Mouse (Mus musculus): ENCODE data around the gene Hoxd11. TPM values are rescaled to one million over a fixed set of nuclear protein-coding genes. Genes with fewer than 3 reads are reported as not detected.

Gene Hoxd11
- polyA plus RNA-seq, 1 experiment, result not detected

- Histone ChIP-seq H3K9ac (ENCODE audit: low read depth, poor library complexity, severe bottlenecking) (peak within 1 kb of the TSS; percentile 22; the same call in 1 of the 2 replicates), H3K36me3 (ENCODE audit: control insufficient read depth, insufficient read depth, low read length, poor library complexity, severe bottlenecking) (no peaks in the 10 kb centered on the region), H3K4me3 (ENCODE audit: low read depth, low read length) (peak within 1 kb of the TSS; percentile 52), H3K27ac (ENCODE audit: insufficient read depth, low read length) (no peak within 1 kb of the TSS), H3K4me1 (ENCODE audit: control insufficient read depth, insufficient read depth, low read length) (no peaks in the 10 kb centered on the region), H3K9me3 (replicated peaks; ENCODE audit: control insufficient read depth, insufficient read depth, low read length, poor library complexity, severe bottlenecking) (no peaks in the 10 kb centered on the region), H3K27me3 (ENCODE audit: control insufficient read depth, insufficient read depth, low read length, poor library complexity, severe bottlenecking) (peaks cover 49% of the 10 kb centered on the region)
- TF ChIP-seq CTCF (IDR thresholded peaks at IDR 0.05; ENCODE audit: low read depth, low read length) (no peak), POLR2A (IDR thresholded peaks at IDR 0.05; ENCODE audit: insufficient read depth, low read length) (no peak), EP300 (IDR thresholded peaks at IDR 0.05; ENCODE audit: insufficient read depth, low read depth, low read length) (no peak)
Measured at GRCm38 (mm10) chr2:74711721-74712621, 32.6 kb downstream of the Hoxd11 start, which contains the start of the genes Hoxd3 and Hoxd4. TSS of gene Hoxd3 (plus strand) at chr2:74711927. TSS of gene Hoxd4 (plus strand) at chr2:74711929.

GRCm38 (mm10) chr2:74713239-74714150 is 34.1 kb downstream of the Hoxd11 start:
- H3K9ac ChIP-seq (ENCODE audit: low read depth, poor library complexity, severe bottlenecking), result no peak overlapping the region
- no peaks in the 10 kb centered on the region for H3K9me3 ChIP-seq (replicated peaks; ENCODE audit: control insufficient read depth, insufficient read depth, low read length, poor library complexity, severe bottlenecking)
- no peak overlapping the region for H3K27ac ChIP-seq (ENCODE audit: insufficient read depth, low read length)
- H3K4me3 ChIP-seq (ENCODE audit: low read depth, low read length), result no peak overlapping the region
- no peaks in the 10 kb centered on the region for H3K4me1 ChIP-seq (ENCODE audit: control insufficient read depth, insufficient read depth, low read length)
- peaks cover 45% of the 10 kb centered on the region for H3K27me3 ChIP-seq (ENCODE audit: control insufficient read depth, insufficient read depth, low read length, poor library complexity, severe bottlenecking)
- no peaks in the 10 kb centered on the region for H3K36me3 ChIP-seq (ENCODE audit: control insufficient read depth, insufficient read depth, low read length, poor library complexity, severe bottlenecking)
- TF ChIP-seq EP300 (IDR thresholded peaks at IDR 0.05; ENCODE audit: insufficient read depth, low read depth, low read length) (no peak), POLR2A (IDR thresholded peaks at IDR 0.05; ENCODE audit: insufficient read depth, low read length) (no peak), CTCF (IDR thresholded peaks at IDR 0.05; ENCODE audit: low read depth, low read length) (no peak)

- Histone ChIP-seq H3K27ac (ENCODE audit: insufficient read depth, low read length) (no peak overlapping the region), H3K9me3 (replicated peaks; ENCODE audit: control insufficient read depth, insufficient read depth, low read length, poor library complexity, severe bottlenecking) (no peaks in the 10 kb centered on the region), H3K27me3 (ENCODE audit: control insufficient read depth, insufficient read depth, low read length, poor library complexity, severe bottlenecking) (peaks cover 39% of the 10 kb centered on the region), H3K36me3 (ENCODE audit: control insufficient read depth, insufficient read depth, low read length, poor library complexity, severe bottlenecking) (no peaks in the 10 kb centered on the region), H3K4me1 (ENCODE audit: control insufficient read depth, insufficient read depth, low read length) (no peaks in the 10 kb centered on the region), H3K4me3 (ENCODE audit: low read depth, low read length) (no peak overlapping the region), H3K9ac (ENCODE audit: low read depth, poor library complexity, severe bottlenecking) (no peak overlapping the region)
- no peak for TF ChIP-seq CTCF (IDR thresholded peaks at IDR 0.05; ENCODE audit: low read depth, low read length)
- no peak for TF ChIP-seq EP300 (IDR thresholded peaks at IDR 0.05; ENCODE audit: insufficient read depth, low read depth, low read length)
- no peak for TF ChIP-seq POLR2A (IDR thresholded peaks at IDR 0.05; ENCODE audit: insufficient read depth, low read length)
Measured at GRCm38 (mm10) chr2:74714156-74714789, 34.9 kb downstream of the Hoxd11 start.

GRCm38 (mm10) chr2:74714881-74715280 is 35.5 kb downstream of the Hoxd11 start:
- Histone ChIP-seq H3K36me3 (ENCODE audit: control insufficient read depth, insufficient read depth, low read length, poor library complexity, severe bottlenecking) (no peaks in the 10 kb centered on the region), H3K9me3 (replicated peaks; ENCODE audit: control insufficient read depth, insufficient read depth, low read length, poor library complexity, severe bottlenecking) (no peaks in the 10 kb centered on the region), H3K4me3 (ENCODE audit: low read depth, low read length) (no peak overlapping the region), H3K27me3 (ENCODE audit: control insufficient read depth, insufficient read depth, low read length, poor library complexity, severe bottlenecking) (peaks cover 34% of the 10 kb centered on the region), H3K9ac (ENCODE audit: low read depth, poor library complexity, severe bottlenecking) (no peak overlapping the region), H3K27ac (ENCODE audit: insufficient read depth, low read length) (no peak overlapping the region), H3K4me1 (ENCODE audit: control insufficient read depth, insufficient read depth, low read length) (peaks cover 1% of the 10 kb centered on the region)
- TF ChIP-seq CTCF (IDR thresholded peaks at IDR 0.05; ENCODE audit: low read depth, low read length) (no peak), POLR2A (IDR thresholded peaks at IDR 0.05; ENCODE audit: insufficient read depth, low read length) (no peak), EP300 (IDR thresholded peaks at IDR 0.05; ENCODE audit: insufficient read depth, low read depth, low read length) (no peak)

- TF ChIP-seq POLR2A (IDR thresholded peaks at IDR 0.05; ENCODE audit: insufficient read depth, low read length), result no peak
- TF ChIP-seq CTCF (IDR thresholded peaks at IDR 0.05; ENCODE audit: low read depth, low read length), result peak; percentile 80
- TF ChIP-seq EP300 (IDR thresholded peaks at IDR 0.05; ENCODE audit: insufficient read depth, low read depth, low read length), result no peak
- Histone ChIP-seq H3K36me3 (ENCODE audit: control insufficient read depth, insufficient read depth, low read length, poor library complexity, severe bottlenecking) (no peaks in the 10 kb centered on the region), H3K27ac (ENCODE audit: insufficient read depth, low read length) (no peak overlapping the region), H3K4me3 (ENCODE audit: low read depth, low read length) (peak overlapping the region; percentile 73), H3K27me3 (ENCODE audit: control insufficient read depth, insufficient read depth, low read length, poor library complexity, severe bottlenecking) (peaks cover 28% of the 10 kb centered on the region), H3K9ac (ENCODE audit: low read depth, poor library complexity, severe bottlenecking) (no peak overlapping the region), H3K4me1 (ENCODE audit: control insufficient read depth, insufficient read depth, low read length) (peaks cover 1% of the 10 kb centered on the region), H3K9me3 (replicated peaks; ENCODE audit: control insufficient read depth, insufficient read depth, low read length, poor library complexity, severe bottlenecking) (no peaks in the 10 kb centered on the region)
Measured at GRCm38 (mm10) chr2:74715504-74716241, 36.3 kb downstream of the Hoxd11 start.
